Mouse (Mus musculus): ENCODE results near the gene Dazap2.
A peak's percentile ranks its signal among the peaks of the same experiment; 100 is the strongest.
"Not testable (repeated sequence)": the region's sequence is repeated elsewhere in the genome, so short reads cannot be mapped to it uniquely, and the experiment has no call there.

Dazap2 gene

DNA sequence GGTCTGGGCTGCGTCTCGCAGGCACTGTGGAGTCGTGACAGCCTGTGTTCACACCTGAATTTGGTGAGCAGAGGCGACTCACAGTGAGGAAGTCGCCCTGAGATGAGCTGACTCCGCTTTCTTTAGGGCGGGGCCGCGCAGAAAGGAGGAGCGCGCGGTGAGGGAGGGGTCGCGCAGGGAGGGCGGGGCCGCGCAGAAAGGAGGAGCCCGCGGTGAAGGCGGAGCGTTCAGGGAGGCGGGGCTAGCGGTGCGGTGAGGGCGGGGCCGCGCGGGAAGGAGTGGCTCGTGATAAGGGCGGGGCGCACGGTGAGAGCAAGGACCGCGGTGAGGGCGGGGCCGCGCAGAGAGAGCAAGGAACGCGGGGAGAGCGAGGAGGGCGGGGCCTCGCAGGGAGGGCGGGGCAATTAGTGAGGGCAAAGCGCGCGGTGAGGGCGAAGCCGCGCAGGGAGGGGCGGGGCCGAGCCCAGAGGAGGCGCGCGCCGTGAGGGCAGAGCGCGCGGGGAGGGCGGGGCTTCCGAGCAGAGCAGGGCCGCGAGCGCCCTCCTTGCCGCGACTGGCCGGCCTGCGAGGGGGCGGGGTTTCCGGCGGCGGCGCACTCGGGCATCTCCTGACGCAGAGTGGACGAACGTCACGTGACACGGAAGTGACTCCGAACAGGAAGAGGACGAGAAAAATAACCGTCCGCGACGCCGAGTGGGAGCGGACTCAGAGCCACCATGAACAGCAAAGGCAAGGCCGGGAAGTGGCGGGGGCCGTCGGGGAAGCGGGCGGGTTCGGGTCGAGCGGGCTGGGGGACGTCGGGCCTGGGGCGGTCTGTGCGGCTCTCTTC lies at the start of gene Dazap2:
Gene Dazap2 (plus strand): TSS at position 354 of the 829 bp plus-strand sequence.
- peak; percentile 100 for DNase-seq (ENCODE audit: low read depth)

DNA sequence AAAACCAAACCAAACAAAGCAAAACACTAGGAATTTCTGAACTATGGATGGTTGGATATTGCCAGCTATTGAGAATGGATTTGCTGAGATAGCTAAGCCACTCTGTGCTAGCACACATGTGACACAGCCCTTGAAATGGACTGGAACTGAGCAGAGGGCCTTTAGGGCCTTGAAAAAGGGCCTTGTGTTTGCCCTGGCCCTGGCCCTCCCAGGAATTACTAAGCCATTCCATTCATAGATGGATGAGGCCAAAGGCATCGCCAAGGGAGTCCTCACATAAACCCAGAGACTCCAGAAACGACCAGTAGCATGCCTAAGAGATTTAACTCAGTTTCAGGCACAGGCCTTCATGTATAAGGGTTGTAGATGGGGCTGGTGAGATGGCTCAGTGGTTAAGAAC lies 48.6 kb upstream of the Dazap2 start:
- no peak for DNase-seq (ENCODE audit: low read depth)

DNA sequence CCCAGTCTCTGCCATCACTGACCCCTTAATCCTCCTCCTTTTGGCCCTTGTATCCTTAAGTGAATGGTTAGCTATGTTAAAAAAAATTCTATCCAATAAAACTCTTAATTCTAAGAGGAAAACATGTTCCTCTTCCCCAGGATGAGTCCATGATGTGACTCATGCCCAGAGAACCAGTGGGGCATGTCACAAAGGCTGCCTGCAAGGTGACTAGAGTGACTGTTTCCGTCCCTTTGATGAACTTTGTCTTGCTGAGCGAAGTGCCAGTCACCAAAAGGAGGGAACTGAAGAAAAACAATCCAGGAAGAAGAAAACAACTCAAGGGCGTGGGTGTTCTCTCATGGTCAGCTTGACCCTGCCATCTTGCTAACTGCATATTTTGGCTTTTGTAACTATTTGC lies 45.9 kb upstream of the Dazap2 start:
- no peak for DNase-seq (ENCODE audit: low read depth)

DNA sequence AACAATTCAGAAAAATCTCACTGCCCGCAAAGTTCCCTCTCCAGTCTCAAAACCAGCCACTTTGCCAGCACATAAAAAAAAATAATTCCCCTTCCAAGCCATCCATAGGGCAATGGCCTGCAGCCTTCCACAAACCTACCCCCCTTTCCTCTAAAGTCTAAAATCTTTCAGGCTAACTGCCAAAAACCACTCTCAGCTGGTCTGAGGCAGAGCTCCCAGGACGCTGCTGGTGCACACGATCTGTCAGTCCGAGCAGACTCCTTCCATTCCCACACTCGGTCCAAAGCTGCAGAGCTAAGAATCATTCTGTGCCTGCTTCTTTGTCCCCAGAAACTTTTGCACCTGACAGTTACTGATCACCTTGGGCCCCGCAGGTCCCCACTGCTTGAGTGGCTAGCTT lies 41.2 kb upstream of the Dazap2 start:
- no peak for DNase-seq (ENCODE audit: low read depth)

GRCm38 (mm10) chr15:100574378-100574777 lies 40.8 kb upstream of the Dazap2 start:
- DNase-seq (ENCODE audit: low read depth), result no peak

- DNase-seq (ENCODE audit: low read depth), result no peak
These were observed 39.8 kb upstream of the Dazap2 start for GRCm38 (mm10) chr15:100575366-100575765.

- no peak for DNase-seq (ENCODE audit: low read depth)
These were observed 38.8 kb upstream of the Dazap2 start for GRCm38 (mm10) chr15:100576392-100576791.

- DNase-seq (ENCODE audit: low read depth), result no peak
These were observed 38.3 kb upstream of the Dazap2 start for GRCm38 (mm10) chr15:100576810-100577209.

DNA sequence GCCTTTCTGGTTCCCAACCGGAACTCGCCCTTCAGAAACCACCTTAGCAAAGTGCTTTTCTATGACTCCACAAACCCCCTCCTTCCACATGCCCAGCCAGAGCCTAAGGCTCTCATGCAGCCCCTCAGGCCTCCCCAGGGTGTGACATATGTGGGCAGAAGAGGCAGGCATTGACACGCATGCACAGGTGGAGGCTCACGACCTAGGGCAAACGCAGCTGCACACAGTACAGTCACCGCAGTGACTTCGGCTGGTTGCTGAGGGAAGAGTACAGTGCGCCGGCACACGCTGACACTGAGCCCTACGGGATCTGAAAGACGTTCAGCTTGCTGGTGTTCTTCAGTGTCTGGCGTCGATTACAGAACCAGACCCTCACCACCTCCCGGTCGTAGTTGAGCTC lies 37.2 kb upstream of the Dazap2 start:
- no peak for DNase-seq (ENCODE audit: low read depth)

- DNase-seq (ENCODE audit: low read depth), result no peak
These were observed 35.0 kb upstream of the Dazap2 start for GRCm38 (mm10) chr15:100580108-100580507.

DNA sequence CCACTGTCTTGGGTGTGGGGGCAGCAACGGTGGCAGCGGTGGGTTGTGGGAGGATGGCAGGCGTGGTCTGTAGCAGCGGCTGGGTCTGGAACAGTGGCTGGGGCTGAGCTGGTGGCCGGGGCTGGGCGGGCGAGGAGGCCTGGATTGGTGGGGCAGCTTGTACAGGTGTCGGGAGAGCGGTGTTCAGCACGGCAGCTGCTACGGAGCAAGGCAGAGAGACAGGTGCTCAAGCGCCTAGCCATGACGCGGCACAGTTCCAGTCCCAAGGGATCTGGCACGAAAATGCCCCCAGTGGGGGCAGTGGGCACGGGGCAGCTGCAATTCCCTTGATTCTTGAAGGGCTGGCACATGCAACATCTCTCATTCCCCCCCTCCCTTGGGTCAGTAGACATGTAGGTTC lies 29.2 kb upstream of the Dazap2 start:
- no peak for DNase-seq (ENCODE audit: low read depth)

- DNase-seq (ENCODE audit: low read depth), result no peak
These were observed 28.0 kb upstream of the Dazap2 start for GRCm38 (mm10) chr15:100587166-100587565.

GRCm38 (mm10) chr15:100588297-100588696 lies 26.9 kb upstream of the Dazap2 start:
- DNase-seq (ENCODE audit: low read depth), result no peak

DNA sequence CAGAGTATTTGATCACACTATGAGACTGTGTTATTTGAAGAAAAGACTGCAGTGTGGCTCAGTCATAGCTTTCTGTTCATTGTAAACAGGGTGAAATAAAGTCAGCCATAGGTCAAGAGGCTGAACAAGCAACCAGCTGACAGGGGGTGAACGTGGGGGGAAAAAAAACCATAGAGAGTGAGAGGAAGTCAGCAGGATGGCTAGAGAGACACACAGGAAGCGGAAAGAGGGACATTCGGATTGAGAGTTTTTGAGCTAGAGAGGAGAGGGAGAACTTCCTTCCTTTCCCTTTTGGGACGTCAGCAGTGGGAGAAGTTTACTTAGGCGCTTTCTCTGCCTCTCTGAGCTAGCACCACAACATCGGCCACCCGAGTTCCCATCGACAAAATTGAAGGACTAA lies 24.7 kb upstream of the Dazap2 start:
- no peak for DNase-seq (ENCODE audit: low read depth)

GRCm38 (mm10) chr15:100592817-100593216 lies 22.3 kb upstream of the Dazap2 start:
- DNase-seq (ENCODE audit: low read depth), result no peak

GRCm38 (mm10) chr15:100598287-100598882 lies 16.8 kb upstream of the Dazap2 start:
- peak; percentile 78 for DNase-seq (ENCODE audit: low read depth)

GRCm38 (mm10) chr15:100598883-100599275 lies 16.3 kb upstream of the Dazap2 start:
- peak; percentile 77 for DNase-seq (ENCODE audit: low read depth)

GRCm38 (mm10) chr15:100599276-100600046 lies 15.7 kb upstream of the Dazap2 start, which contains the start of gene Pou6f1:
TSS of gene Pou6f1 (minus strand) at chr15:100599984.
- DNase-seq (ENCODE audit: low read depth), result peak; percentile 49

DNA sequence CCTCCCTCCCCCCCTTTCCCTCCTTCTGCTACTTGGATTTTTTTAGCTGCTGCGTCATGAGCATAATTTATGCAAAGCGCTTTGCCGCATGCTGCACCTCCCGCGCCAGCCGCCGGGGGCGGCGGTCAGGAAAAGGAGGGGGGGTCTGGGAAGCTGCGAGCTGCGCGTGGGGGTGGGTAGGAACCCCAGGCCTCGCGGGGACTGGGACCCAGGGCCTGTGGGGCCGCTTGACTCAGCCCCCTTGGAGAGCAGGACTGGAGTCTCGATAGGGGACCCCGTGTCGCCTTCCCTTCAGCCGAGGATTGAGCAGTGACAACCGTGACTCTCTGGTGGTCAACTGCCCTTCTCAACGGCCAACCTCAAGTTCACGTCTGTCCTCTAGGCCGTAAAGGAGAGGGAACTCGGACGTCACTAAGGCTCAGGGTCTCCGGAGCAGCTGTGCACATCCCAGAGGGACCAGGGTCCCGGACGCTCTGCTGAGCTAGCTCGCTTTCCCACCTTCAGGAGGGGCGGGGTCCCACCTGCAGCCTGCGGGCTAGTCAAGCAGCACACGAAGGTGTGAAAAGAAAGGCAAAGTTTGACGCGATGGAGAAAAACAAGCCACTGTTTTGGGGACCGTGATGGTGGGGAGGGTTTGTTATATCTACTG lies 15.0 kb upstream of the Dazap2 start:
- peak; percentile 87 for DNase-seq (ENCODE audit: low read depth)

- no peak for DNase-seq (ENCODE audit: low read depth)
These were observed 14.4 kb upstream of the Dazap2 start for GRCm38 (mm10) chr15:100600696-100601272.

GRCm38 (mm10) chr15:100601669-100602068 lies 13.5 kb upstream of the Dazap2 start:
- DNase-seq (ENCODE audit: low read depth), result peak; percentile 17

DNA sequence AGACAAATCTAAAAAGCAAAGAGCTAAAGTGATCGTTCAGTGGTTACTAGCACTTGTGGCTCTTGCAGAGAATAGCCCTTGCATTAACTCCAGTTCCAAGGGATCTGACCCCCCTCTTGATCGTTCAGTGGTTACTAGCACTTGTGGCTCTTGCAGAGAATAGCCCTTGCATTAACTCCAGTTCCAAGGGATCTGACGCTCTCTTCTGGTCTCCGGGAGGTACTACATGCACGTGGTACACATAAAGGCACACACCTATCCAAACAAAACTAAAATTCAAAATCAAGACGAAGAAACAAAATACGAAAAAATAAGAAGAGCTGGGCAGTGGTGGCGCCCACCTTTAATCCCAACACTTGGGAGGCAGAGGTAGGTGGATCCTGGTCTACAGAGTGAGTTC lies 8.5 kb upstream of the Dazap2 start:
- not testable (repeated sequence) for DNase-seq (ENCODE audit: low read depth)
